ENCODE assay signal across 15 mouse cellular contexts in genomic region chr16:9267204-9267603, GRCm38 (mm10).
"Had no signal": no experiment of that assay in that cellular context is flagged by ENCODE, and none has a peak within 500 bp of the region (broad histone marks: within the 10 kb centered on the region; RNA-seq: fewer than 3 reads in every experiment).

No protein-coding gene starts in this region.

- H3K9me3 ChIP-seq: lung, embryonic 15.5 days; megakaryocyte, embryonic 14.5 days; midbrain, embryonic 13.5 days; midbrain, embryonic 15.5 days; neural tube, embryonic 12.5 days; stomach, embryonic 15.5 days had no signal

- H3K4me1 ChIP-seq: lung, embryonic 15.5 days; megakaryocyte, embryonic 14.5 days; midbrain, embryonic 15.5 days; neural tube, embryonic 12.5 days; stomach, embryonic 15.5 days had no signal

- H3K4me3 ChIP-seq: lung, embryonic 15.5 days; megakaryocyte, embryonic 14.5 days; midbrain, embryonic 13.5 days; midbrain, embryonic 15.5 days; neural tube, embryonic 12.5 days; stomach, embryonic 15.5 days had no signal

- DNase-seq: lung, adult 2 months; lung, postnatal 14 days; lung, postnatal 36 days; right cerebral cortex, postnatal 14 days; thymus, adult 2 months; thymus, postnatal 25 days; thymus, postnatal 4 days had no signal

- H3K36me3 ChIP-seq: lung, embryonic 15.5 days; midbrain, embryonic 13.5 days; midbrain, embryonic 15.5 days; neural tube, embryonic 12.5 days; stomach, embryonic 15.5 days had no signal

- H3K27ac ChIP-seq: lung, embryonic 15.5 days; macrophage; midbrain, embryonic 13.5 days; midbrain, embryonic 15.5 days; neural tube, embryonic 12.5 days; stomach, embryonic 15.5 days; stomach, postnatal 0 days had no signal

- H3K9ac ChIP-seq: lung, embryonic 15.5 days; midbrain, embryonic 13.5 days; midbrain, embryonic 15.5 days; neural tube, embryonic 12.5 days; stomach, embryonic 15.5 days had no signal
